8 mouse cellular contexts compared by ENCODE assay signal in the genomic region with DNA sequence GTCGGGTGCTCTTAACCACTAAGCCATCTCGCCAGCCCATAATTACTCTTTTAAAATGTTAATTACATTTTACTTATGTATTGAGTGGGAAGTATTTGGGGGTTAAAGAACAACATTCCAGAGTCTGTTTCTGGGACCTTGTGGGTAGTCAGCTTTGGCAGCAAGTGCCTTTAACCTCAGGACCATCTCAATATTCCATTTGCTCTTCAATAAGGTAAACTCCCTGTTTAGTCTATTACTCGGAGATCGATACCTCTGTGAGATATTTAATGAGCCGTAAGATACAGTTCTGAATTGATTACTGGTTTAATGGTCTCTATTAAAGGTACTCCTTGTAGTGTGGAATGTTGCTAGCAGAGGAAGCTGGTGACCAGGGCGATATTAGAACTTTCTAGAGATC. TPM values are rescaled to one million over a fixed set of nuclear protein-coding genes. Genes with fewer than 3 reads are reported as not detected.
DNase-seq lines count a peak whose midpoint lies in the region; ATAC-seq and TF ChIP-seq lines count a peak whose summit lies in the region.

No protein-coding gene starts in this region.

- 34% methylated on average over 6 of the region's 6 CpGs for WGBS in kidney, embryonic 14.5 days
- WGBS in hindbrain, embryonic 16.5 days = 43% methylated on average over 6 of the region's 6 CpGs
- WGBS in midbrain, embryonic 14.5 days = 51% methylated on average over 6 of the region's 6 CpGs

- peak overlapping the region; percentile 18; the same call in 1 of the 2 replicates for H3K9ac ChIP-seq in kidney, embryonic 14.5 days (ENCODE audit: low read depth, low read length)
- no peak overlapping the region for H3K9ac ChIP-seq in hindbrain, embryonic 16.5 days (ENCODE audit: low read depth, low read length)
- H3K9ac ChIP-seq in midbrain, embryonic 14.5 days (replicated peaks; ENCODE audit: low read length) = no peak overlapping the region

- no peaks in the 10 kb centered on the region for H3K27me3 ChIP-seq in kidney, embryonic 14.5 days (ENCODE audit: control insufficient read depth, insufficient read depth, low read length)
- H3K27me3 ChIP-seq in hindbrain, embryonic 16.5 days (replicated peaks; ENCODE audit: control insufficient read depth, insufficient read depth, low read length) = no peaks in the 10 kb centered on the region
- no peaks in the 10 kb centered on the region for H3K27me3 ChIP-seq in midbrain, embryonic 14.5 days (ENCODE audit: control insufficient read depth, insufficient read depth, low read length)

- H3K36me3 ChIP-seq in kidney, embryonic 14.5 days (ENCODE audit: control insufficient read depth, insufficient read depth, low read length) = no peaks in the 10 kb centered on the region
- H3K36me3 ChIP-seq in hindbrain, embryonic 16.5 days (ENCODE audit: control insufficient read depth, insufficient read depth, low read length) = no peaks in the 10 kb centered on the region
- H3K36me3 ChIP-seq in midbrain, embryonic 14.5 days (ENCODE audit: control insufficient read depth, insufficient read depth, low read length) = no peaks in the 10 kb centered on the region

- no peak for TF ChIP-seq CTCF in cortical plate, adult 2 months (IDR thresholded peaks at IDR 0.05; ENCODE audit: extremely low read depth, insufficient read depth, low read length)

- H3K9me3 ChIP-seq in kidney, embryonic 14.5 days (ENCODE audit: control insufficient read depth, low read length) = no peaks in the 10 kb centered on the region
- H3K9me3 ChIP-seq in hindbrain, embryonic 16.5 days (ENCODE audit: control insufficient read depth, low read length) = no peaks in the 10 kb centered on the region
- H3K9me3 ChIP-seq in midbrain, embryonic 14.5 days (ENCODE audit: control insufficient read depth, low read length) = no peaks in the 10 kb centered on the region

- peaks cover 10% of the 10 kb centered on the region; the same call in 1 of the 2 replicates for H3K4me1 ChIP-seq in kidney, embryonic 14.5 days (ENCODE audit: control insufficient read depth, insufficient read depth, low read length)
- H3K4me1 ChIP-seq in cortical plate, adult 2 months (ENCODE audit: control insufficient read depth, insufficient read depth, low read length) = no peaks in the 10 kb centered on the region
- peaks cover 14% of the 10 kb centered on the region for H3K4me1 ChIP-seq in hindbrain, embryonic 16.5 days (ENCODE audit: control insufficient read depth, insufficient read depth, low read depth, low read length)
- H3K4me1 ChIP-seq in midbrain, embryonic 14.5 days (ENCODE audit: control insufficient read depth, insufficient read depth, low read length) = peaks cover 13% of the 10 kb centered on the region

- peak overlapping the region; percentile 56 for H3K4me2 ChIP-seq in kidney, embryonic 14.5 days (replicated peaks; ENCODE audit: low read depth, low read length)
- H3K4me2 ChIP-seq in hindbrain, embryonic 16.5 days (ENCODE audit: low read length) = peak overlapping the region; percentile 70
- H3K4me2 ChIP-seq in midbrain, embryonic 14.5 days (ENCODE audit: low read length) = peak overlapping the region; percentile 81

- no peak overlapping the region for H3K27ac ChIP-seq in kidney, embryonic 14.5 days (ENCODE audit: low read depth, low read length)
- H3K27ac ChIP-seq in cortical plate, adult 2 months (ENCODE audit: insufficient read depth, low read length) = no peak overlapping the region
- no peak overlapping the region; the same call in 1 of the 2 replicates for H3K27ac ChIP-seq in hindbrain, embryonic 16.5 days (ENCODE audit: low read depth, low read length)
- H3K27ac ChIP-seq in midbrain, embryonic 14.5 days (replicated peaks; ENCODE audit: low read depth, low read length) = no peak overlapping the region

- H3K4me3 ChIP-seq in kidney, embryonic 14.5 days (ENCODE audit: low read length) = peak overlapping the region; percentile 57; the same call in 1 of the 2 replicates
- H3K4me3 ChIP-seq in cortical plate, adult 2 months (ENCODE audit: insufficient read depth, low read length) = peak overlapping the region; percentile 90; the same call in 1 of the 2 replicates
- peak overlapping the region; percentile 74 for H3K4me3 ChIP-seq in hindbrain, embryonic 16.5 days (ENCODE audit: low read length)
- H3K4me3 ChIP-seq in midbrain, embryonic 14.5 days (replicated peaks; ENCODE audit: low read depth, low read length) = peak overlapping the region; percentile 73; the same call in 1 of the 2 replicates

- no peak for ATAC-seq in kidney, embryonic 14.5 days (ENCODE audit: low FRiP score, low TSS enrichment)
- ATAC-seq in hindbrain, embryonic 16.5 days = no peak; the same call in 1 of the 2 replicates
- no peak for ATAC-seq in midbrain, embryonic 14.5 days (ENCODE audit: low FRiP score, low TSS enrichment)

- DNase-seq in kidney, postnatal 10 days = no peak
- peak; percentile 2 for DNase-seq in midbrain, embryonic 14.5 days
- DNase-seq in layer of hippocampus, postnatal 10 days (ENCODE audit: low spot score in 2 of 2) = no peak
- DNase-seq in left cerebral cortex, adult 11 months (ENCODE audit: low spot score) = no peak
- DNase-seq in thymus, postnatal 36 days = no peak

- no peak for TF ChIP-seq POLR2A in cortical plate, adult 2 months (IDR thresholded peaks at IDR 0.05; ENCODE audit: extremely low read depth, insufficient read depth, low read length)

RNA-seq across cellular contexts. Expression of gene Tmem87b, which starts 1.0 kb away (rescaled TPM):
- polyA plus RNA-seq in kidney, embryonic 14.5 days (2014; fragmentation: Nextera tagmentation; extraction: Ambion mirVana) = 14.8 and 31.8 TPM in 2 replicates
- polyA plus RNA-seq in cortical plate, adult 2 months (2012; rRNA removed) = 26.4 and 27.9 TPM in 2 replicates
- polyA plus RNA-seq in hindbrain, embryonic 16.5 days (2015; fragmentation: Nextera tagmentation; extraction: Ambion mirVana) = 35.1 and 35.9 TPM in 2 replicates
- polyA plus RNA-seq in midbrain, embryonic 14.5 days (2014; fragmentation: Nextera tagmentation; extraction: Ambion mirVana) = 32.4 and 39.0 TPM in 2 replicates
- total RNA-seq in layer of hippocampus, postnatal 10 days (2021) = 10 to 100 TPM; 36.4 to 40.4 TPM

RNA-seq across cellular contexts. Expression of gene Fbln7, which starts 45.9 kb away (rescaled TPM):
- polyA plus RNA-seq in kidney, embryonic 14.5 days (2014; fragmentation: Nextera tagmentation; extraction: Ambion mirVana) = 3.3 and 4.7 TPM in 2 replicates
- 1.5 and 2.4 TPM in 2 replicates for polyA plus RNA-seq in cortical plate, adult 2 months (2012; rRNA removed)
- 3.7 and 4.3 TPM in 2 replicates for polyA plus RNA-seq in hindbrain, embryonic 16.5 days (2015; fragmentation: Nextera tagmentation; extraction: Ambion mirVana)
- polyA plus RNA-seq in midbrain, embryonic 14.5 days (2014; fragmentation: Nextera tagmentation; extraction: Ambion mirVana) = 1.4 and 1.7 TPM in 2 replicates
- 1 to 10 TPM; 2.3 TPM for total RNA-seq in layer of hippocampus, postnatal 10 days (2021)
